Mouse (Mus musculus) adrenal gland, postnatal 25 days (tissue): ENCODE measurements around the gene Olfr44. TPM values are rescaled to one million over a fixed set of nuclear protein-coding genes. Genes with fewer than 3 reads are reported as not detected.

Experiments
- DNase-seq: peaks from one replicate; pipeline ENCODE4 v3.0.0; 2021; ENCODE audit warnings: mixed read lengths
- long read RNA-seq: library from polyadenylated mRNA; stranded (forward); transcript quantifications from one replicate; pipeline ENCODE4 v2.0.0, GENCODE M21; 2021
- total RNA-seq: library from RNA; stranded (reverse); gene quantifications from 2 replicates; pipeline ENCODE4 v1.2.3, GENCODE M21; 2021

Gene Olfr44
- not detected in 2 replicates for total RNA-seq
- long read RNA-seq, result 0 reads

- no peak for DNase-seq
These were observed at the start of gene Olfr44 for GRCm38 (mm10) chr9:39493895-39494294. Olfr44 (minus strand) TSS chr9:39493995.

GRCm38 (mm10) chr9:39523616-39524285 lies 30.0 kb upstream of the Olfr44 start:
- no peak for DNase-seq

DNA sequence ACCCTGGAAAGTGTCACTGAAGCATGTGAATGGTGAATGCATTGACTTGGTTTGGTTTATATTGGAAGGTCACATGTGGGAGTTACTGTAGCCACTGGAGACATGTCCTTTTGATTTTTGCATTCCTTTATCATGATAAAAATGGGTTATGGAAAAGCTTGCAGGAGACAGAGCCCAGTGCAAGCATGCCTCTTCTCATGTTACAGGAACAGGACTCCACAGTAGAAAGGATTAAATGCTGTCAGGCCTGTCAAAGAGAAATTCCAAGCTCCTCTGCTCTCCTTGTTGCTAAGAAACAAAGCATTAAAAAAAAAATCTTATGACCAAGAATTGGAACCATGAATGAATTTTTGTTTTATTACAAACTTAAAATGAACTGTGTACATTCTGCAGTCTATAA lies 24.8 kb upstream of the Olfr44 start:
- DNase-seq, result no peak

GRCm38 (mm10) chr9:39515531-39515930 lies 21.7 kb upstream of the Olfr44 start, which contains the start of gene Olfr957:
Olfr957 (minus strand) TSS chr9:39515809.
- no peak for DNase-seq

- no peak for DNase-seq
These were observed 15.6 kb upstream of the Olfr44 start for GRCm38 (mm10) chr9:39509412-39509811.

DNA sequence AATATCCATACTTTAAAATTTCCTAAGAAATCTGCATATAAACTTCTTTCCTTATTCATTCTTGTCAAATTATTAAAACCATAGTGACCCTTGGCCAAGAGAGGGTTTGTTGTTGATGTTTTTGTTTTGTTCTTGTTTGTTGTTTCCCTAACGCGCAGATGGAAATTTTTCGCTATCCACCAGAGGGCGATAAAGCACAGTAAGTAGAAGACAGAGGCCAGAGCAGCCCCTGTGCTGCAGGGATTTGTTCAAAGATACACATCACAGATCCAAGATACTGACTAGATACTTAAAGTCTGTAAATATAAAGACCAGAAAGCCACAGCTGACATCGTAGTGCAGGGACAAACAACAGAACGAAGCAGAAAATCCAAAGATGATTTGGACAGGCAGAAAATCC lies 15.2 kb upstream of the Olfr44 start:
- peak; percentile 39 for DNase-seq

DNA sequence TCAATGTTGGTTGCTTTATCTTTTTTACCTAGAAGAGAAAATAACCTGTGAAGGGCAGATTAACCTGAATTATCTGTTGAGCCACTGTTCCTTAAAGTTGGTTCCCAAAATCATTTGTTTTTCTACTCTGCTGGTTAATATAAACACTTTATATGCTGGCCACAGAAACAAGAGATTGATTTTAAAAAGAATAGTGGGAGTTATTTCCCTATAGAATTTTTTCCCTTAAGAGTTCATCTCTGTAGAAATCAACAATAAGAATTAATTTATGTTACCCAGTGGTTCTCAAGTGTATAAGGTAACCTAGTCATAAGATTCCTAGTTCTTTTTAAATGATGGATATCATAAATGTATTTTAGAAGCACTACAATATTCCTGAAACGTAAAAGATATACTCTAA lies 22.0 kb downstream of the Olfr44 start, which contains the start of gene Olfr955:
Gene Olfr955 (minus strand): TSS at position 101 of the 400 bp plus-strand sequence.
- no peak for DNase-seq

DNA sequence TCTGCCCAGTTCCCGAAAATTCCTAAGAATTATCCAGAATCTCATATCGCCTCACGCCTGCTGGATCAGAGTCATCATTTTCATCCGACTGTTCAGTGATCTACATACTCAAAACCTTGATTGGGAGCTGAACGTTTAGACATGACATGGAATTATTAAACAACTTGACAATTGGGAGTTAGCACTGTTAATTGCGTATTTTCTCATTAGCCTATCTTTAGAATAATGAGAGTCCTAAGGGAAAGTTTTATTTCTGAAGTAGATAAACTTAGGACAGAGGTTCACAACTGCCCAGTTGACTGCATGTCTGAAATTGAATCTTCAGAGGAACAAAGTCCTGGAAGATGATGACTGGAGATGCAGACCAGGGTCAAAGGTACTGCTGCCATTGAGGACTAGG lies 37.4 kb downstream of the Olfr44 start, which contains the start of gene Olfr954:
Gene Olfr954 (plus strand): TSS at position 301 of the 400 bp plus-strand sequence.
- DNase-seq, result no peak

Other genes with a start within 250 kb of the Olfr44 start
- gene Olfr1537, start 244.0 kb downstream of the Olfr44 start, total RNA-seq, result not detected in 2 replicates
- not detected in 2 replicates for gene Olfr945, start 217.2 kb downstream of the Olfr44 start, total RNA-seq
- gene Olfr948, start 167.9 kb downstream of the Olfr44 start, total RNA-seq, result not detected in 2 replicates
- not detected in 2 replicates for gene Olfr951, start 106.6 kb downstream of the Olfr44 start, total RNA-seq
- not detected in 2 replicates for gene Olfr952, start 66.8 kb downstream of the Olfr44 start, total RNA-seq
- gene Olfr954, start 37.3 kb downstream of the Olfr44 start, total RNA-seq, result not detected in 2 replicates
- not detected in 2 replicates for gene Olfr955, start 22.1 kb downstream of the Olfr44 start, total RNA-seq
- gene Olfr957, start 21.8 kb upstream of the Olfr44 start, total RNA-seq, result not detected in 2 replicates
- gene Olfr958, start 60.1 kb upstream of the Olfr44 start, total RNA-seq, result not detected in 2 replicates
- gene Olfr959, start 81.6 kb upstream of the Olfr44 start, total RNA-seq, result not detected in 2 replicates
- gene AW551984, start 110.4 kb upstream of the Olfr44 start, total RNA-seq, result 7.4 and 11.7 TPM in 2 replicates
- gene Olfr148, start 116.7 kb upstream of the Olfr44 start, total RNA-seq, result not detected in 2 replicates
- gene Olfr960, start 127.4 kb upstream of the Olfr44 start, total RNA-seq, result not detected in 2 replicates
- gene Olfr961, start 151.1 kb upstream of the Olfr44 start, total RNA-seq, result not detected in 2 replicates
- gene Olfr963, start 173.2 kb upstream of the Olfr44 start, total RNA-seq, result not detected in 2 replicates
- gene Olfr149, start 213.1 kb upstream of the Olfr44 start, total RNA-seq, result not detected in 2 replicates
- gene Olfr965, start 217.4 kb upstream of the Olfr44 start, total RNA-seq, result not detected in 2 replicates
- gene Olfr150, start 237.0 kb upstream of the Olfr44 start, total RNA-seq, result not detected in 2 replicates